8 mouse cellular contexts compared by ENCODE assay signal in genomic region chr8:112348323-112348722, GRCm38 (mm10).
DNase-seq lines count a peak whose midpoint lies in the region; ATAC-seq and TF ChIP-seq lines count a peak whose summit lies in the region.
"Had no signal": no experiment of that assay in that cellular context is flagged by ENCODE, and none has a peak within 500 bp of the region (broad histone marks: within the 10 kb centered on the region; RNA-seq: fewer than 3 reads in every experiment).

No protein-coding gene starts in this region.

- H3K27me3 ChIP-seq in ES-Bruce4 (ENCODE audit: control insufficient read depth, insufficient read depth, low read length, poor library complexity, severe bottlenecking): no peaks in the 10 kb centered on the region
- H3K27me3 ChIP-seq in forebrain, embryonic 10.5 days (ENCODE audit: poor library complexity, severe bottlenecking): no peaks in the 10 kb centered on the region
- H3K27me3 ChIP-seq in limb, embryonic 13.5 days: no peaks in the 10 kb centered on the region

- 30% methylated on average over 5 of the region's 5 CpGs for WGBS in forebrain, embryonic 10.5 days
- 30% methylated on average over 5 of the region's 5 CpGs for WGBS in limb, embryonic 13.5 days

- TF ChIP-seq POLR2A in ES-Bruce4 (IDR thresholded peaks at IDR 0.05; ENCODE audit: insufficient read depth, low read length): no peak

- no peak overlapping the region for H3K4me3 ChIP-seq in ES-Bruce4 (ENCODE audit: low read depth, low read length)
- no peak overlapping the region for H3K4me3 ChIP-seq in forebrain, embryonic 10.5 days
- H3K4me3 ChIP-seq in limb, embryonic 13.5 days: no peak overlapping the region

- no peak overlapping the region for H3K27ac ChIP-seq in ES-Bruce4 (ENCODE audit: insufficient read depth, low read length)
- H3K27ac ChIP-seq in forebrain, embryonic 10.5 days: 0 out of 2 replicates have a peak overlapping the region, but pooled peaks have one; percentile 8
- no peak overlapping the region for H3K27ac ChIP-seq in limb, embryonic 13.5 days

- TF ChIP-seq CTCF in ES-Bruce4 (IDR thresholded peaks at IDR 0.05; ENCODE audit: low read depth, low read length): peak; percentile 13

- no peak for ATAC-seq in limb, embryonic 13.5 days (ENCODE audit: low FRiP score, low read depth)

- no peaks in the 10 kb centered on the region for H3K9me3 ChIP-seq in ES-Bruce4 (replicated peaks; ENCODE audit: control insufficient read depth, insufficient read depth, low read length, poor library complexity, severe bottlenecking)
- H3K9me3 ChIP-seq in forebrain, embryonic 10.5 days: no peaks in the 10 kb centered on the region
- H3K9me3 ChIP-seq in limb, embryonic 13.5 days: no peaks in the 10 kb centered on the region

- H3K36me3 ChIP-seq in ES-Bruce4 (ENCODE audit: control insufficient read depth, insufficient read depth, low read length, poor library complexity, severe bottlenecking): no peaks in the 10 kb centered on the region
- H3K36me3 ChIP-seq in forebrain, embryonic 10.5 days (replicated peaks): no peaks in the 10 kb centered on the region
- H3K36me3 ChIP-seq in limb, embryonic 13.5 days: no peaks in the 10 kb centered on the region

- peak overlapping the region; percentile 47 for H3K4me2 ChIP-seq in limb, embryonic 13.5 days (replicated peaks)

- H3K9ac ChIP-seq in ES-Bruce4 (ENCODE audit: low read depth, poor library complexity, severe bottlenecking): no peak overlapping the region
- H3K9ac ChIP-seq in limb, embryonic 13.5 days: no peak overlapping the region

- no peaks in the 10 kb centered on the region for H3K4me1 ChIP-seq in ES-Bruce4 (ENCODE audit: control insufficient read depth, insufficient read depth, low read length)
- peaks cover 5% of the 10 kb centered on the region for H3K4me1 ChIP-seq in forebrain, embryonic 10.5 days
- peaks cover 6% of the 10 kb centered on the region; the same call in 1 of the 2 replicates for H3K4me1 ChIP-seq in limb, embryonic 13.5 days

- peak; percentile 12 for DNase-seq in 3T3-L1 (ENCODE audit: low read depth, low spot score)
- DNase-seq in forebrain, embryonic 10.5 days (ENCODE audit: extremely low spot score, low spot score): peak; percentile 26
- DNase-seq in thymus, postnatal 10 days (ENCODE audit: low spot score in 2 of 2): no peak
- no peak for DNase-seq in spleen, adult 12 weeks (ENCODE audit: low spot score)
- DNase-seq in thymus, postnatal 0 days (ENCODE audit: low spot score): no peak
- DNase-seq: thymus, adult 18-20 months had no signal

- no peak for TF ChIP-seq EP300 in ES-Bruce4 (IDR thresholded peaks at IDR 0.05; ENCODE audit: insufficient read depth, low read depth, low read length)

Comparison
In these comparisons a context has a peak if more than half of its experiments do, and no peak if none do; other contexts are left out.
1. DNase-seq: peak in 3T3-L1 (single experiment) and forebrain, embryonic 10.5 days (single experiment); none in thymus, postnatal 10 days (0 of 2), spleen, adult 12 weeks (single experiment) and thymus, postnatal 0 days (single experiment).